Mouse (Mus musculus) stomach, embryonic 14.5 days (tissue): ENCODE measurements around the gene Sspo. TPM values are rescaled to one million over a fixed set of nuclear protein-coding genes. Genes with fewer than 3 reads are reported as not detected.
A peak's percentile ranks its signal among the peaks of the same experiment; 100 is the strongest.

ENCODE experiments used
- ATAC-seq: fragments of 200-750 bp; cut with Nextera tagmentation; 2 replicates; pipeline ENCODE4 v1.8.0; 2017; ENCODE audit warnings: low read depth, moderate TSS enrichment; ENCODE audit not compliant: insufficient number of reproducible peaks, insufficient read depth, low FRiP score
- H3K27ac ChIP-seq: fragments of 300-500 bp; sonication (generic); 2 replicates; pipeline ENCODE4 v1.5.1; 2014; ENCODE audit warnings: mild to moderate bottlenecking, low read length, moderate library complexity, mixed read lengths
- H3K27me3 ChIP-seq: fragments of 300-500 bp; sonication (generic); 2 replicates; pipeline ENCODE4 v1.6.1; 2014; ENCODE audit warnings: low read length, control low read depth, mixed read lengths; ENCODE audit not compliant: control insufficient read depth, insufficient read depth
- H3K36me3 ChIP-seq: fragments of 300-500 bp; sonication (generic); 2 replicates; pipeline ENCODE4 v1.6.1; 2014; ENCODE audit warnings: mild to moderate bottlenecking, control low read depth, low read length, moderate library complexity, mixed read lengths; ENCODE audit not compliant: control insufficient read depth, insufficient read depth
- H3K4me1 ChIP-seq: fragments of 300-500 bp; sonication (generic); 2 replicates; pipeline ENCODE4 v1.6.1; 2014; ENCODE audit warnings: low read length, control low read depth, mixed read lengths; ENCODE audit not compliant: control insufficient read depth, insufficient read depth
- H3K4me2 ChIP-seq: fragments of 300-500 bp; sonication (generic); replicated peaks from 2 replicates; pipeline ENCODE4 v1.6.1; 2014; ENCODE audit warnings: low read depth, low read length, control low read depth
- H3K4me3 ChIP-seq: fragments of 300-500 bp; sonication (generic); 2 replicates; pipeline ENCODE4 v1.5.1; 2014; ENCODE audit warnings: low read depth, low read length, control low read depth
- H3K9ac ChIP-seq: fragments of 300-500 bp; sonication (generic); replicated peaks from 2 replicates; pipeline ENCODE4 v1.6.1; 2014; ENCODE audit warnings: low read depth, mild to moderate bottlenecking, control low read depth, low read length, moderate library complexity, mixed read lengths
- H3K9me3 ChIP-seq: fragments of 300-500 bp; sonication (generic); 2 replicates; pipeline ENCODE4 v1.6.1; 2016; ENCODE audit warnings: low read depth, low read length, control low read depth; ENCODE audit not compliant: control insufficient read depth
- WGBS: fragments of 180-500 bp; shearing (Covaris S2); extraction: QIAGEN DNeasy Blood & Tissue Kit; methylation state at CpG from one replicate; pipeline ENCODE4 v1.1.7; 2014; 5-methylcytosine and 5-hydroxymethylcytosine counted together
- polyA plus RNA-seq: library from polyadenylated mRNA; unstranded; fragments of >200 nt; fragmentation: Nextera tagmentation; extraction: Ambion mirVana; gene quantifications from 2 replicates; pipeline ENCODE4 v1.2.1, GENCODE M21; 2014

The Sspo gene
- polyA plus RNA-seq, 1 experiment from 2014 or later: 0.41 TPM

GRCm38 (mm10) chr6:48487747-48488725 is 40.0 kb downstream of the Sspo start:
- Histone ChIP-seq H3K9me3 (no peaks in the 10 kb centered on the region), H3K36me3 (no peaks in the 10 kb centered on the region), H3K27ac (no peak overlapping the region; the same call in 1 of the 2 replicates), H3K4me1 (0 out of 2 replicates have a peak, but pooled peaks cover 6% of the 10 kb centered on the region), H3K4me2 (peak overlapping the region; percentile 43), H3K4me3 (no peak overlapping the region), H3K9ac (no peak overlapping the region), H3K27me3 (no peaks in the 10 kb centered on the region)
- WGBS: 10% methylated on average over 23 of the region's 25 CpGs
- peak; percentile 69 for ATAC-seq

- H3K9me3 ChIP-seq: no peaks in the 10 kb centered on the region
- no peak overlapping the region for H3K4me3 ChIP-seq
- 92% methylated on average over 3 of the region's 3 CpGs for WGBS
- no peaks in the 10 kb centered on the region for H3K36me3 ChIP-seq
- no peak overlapping the region for H3K27ac ChIP-seq
- ATAC-seq: no peak
- no peaks in the 10 kb centered on the region for H3K27me3 ChIP-seq
- no peak overlapping the region for H3K4me2 ChIP-seq
- no peak overlapping the region for H3K9ac ChIP-seq
- H3K4me1 ChIP-seq: 0 out of 2 replicates have a peak, but pooled peaks cover 6% of the 10 kb centered on the region
Measured at GRCm38 (mm10) chr6:48489741-48490140, 41.7 kb downstream of the Sspo start.

- H3K36me3 ChIP-seq: no peaks in the 10 kb centered on the region
- no peak overlapping the region for H3K4me3 ChIP-seq
- no peak overlapping the region for H3K9ac ChIP-seq
- H3K27me3 ChIP-seq: no peaks in the 10 kb centered on the region
- 66% methylated on average over 9 of the region's 9 CpGs for WGBS
- H3K9me3 ChIP-seq: no peaks in the 10 kb centered on the region
- no peak overlapping the region for H3K27ac ChIP-seq
- H3K4me2 ChIP-seq: no peak overlapping the region
- H3K4me1 ChIP-seq: 0 out of 2 replicates have a peak, but pooled peaks cover 6% of the 10 kb centered on the region
- ATAC-seq: no peak
Measured at GRCm38 (mm10) chr6:48491361-48491760, 43.3 kb downstream of the Sspo start.

GRCm38 (mm10) chr6:48493136-48493730 is 45.2 kb downstream of the Sspo start:
- H3K27me3 ChIP-seq: no peaks in the 10 kb centered on the region
- no peaks in the 10 kb centered on the region for H3K4me1 ChIP-seq
- no peaks in the 10 kb centered on the region for H3K36me3 ChIP-seq
- no peak overlapping the region for H3K9ac ChIP-seq
- 28% methylated on average over 8 of the region's 8 CpGs for WGBS
- no peak overlapping the region for H3K27ac ChIP-seq
- no peak for ATAC-seq
- no peaks in the 10 kb centered on the region for H3K9me3 ChIP-seq
- no peak overlapping the region for H3K4me3 ChIP-seq
- H3K4me2 ChIP-seq: no peak overlapping the region

GRCm38 (mm10) chr6:48497521-48497920 is 49.5 kb downstream of the Sspo start:
- Histone ChIP-seq H3K9ac (no peak overlapping the region), H3K36me3 (no peaks in the 10 kb centered on the region), H3K9me3 (no peaks in the 10 kb centered on the region), H3K4me2 (no peak overlapping the region), H3K4me3 (no peak overlapping the region), H3K27ac (no peak overlapping the region), H3K27me3 (no peaks in the 10 kb centered on the region), H3K4me1 (no peaks in the 10 kb centered on the region)
- ATAC-seq: no peak
- 86% methylated on average over 4 of the region's 4 CpGs for WGBS

GRCm38 (mm10) chr6:48503847-48504240 is 55.8 kb downstream of the Sspo start:
- no peak overlapping the region for H3K4me2 ChIP-seq
- no peak for ATAC-seq
- no peaks in the 10 kb centered on the region; the same call in 1 of the 2 replicates for H3K36me3 ChIP-seq
- no peak overlapping the region for H3K9ac ChIP-seq
- peak overlapping the region; percentile 53 for H3K4me3 ChIP-seq
- 0 out of 2 replicates have a peak, but pooled peaks cover 4% of the 10 kb centered on the region for H3K4me1 ChIP-seq
- 4% methylated on average over 2 of the region's 2 CpGs for WGBS
- H3K9me3 ChIP-seq: no peaks in the 10 kb centered on the region
- no peaks in the 10 kb centered on the region for H3K27me3 ChIP-seq
- H3K27ac ChIP-seq: no peak overlapping the region

- Histone ChIP-seq H3K36me3 (no peaks in the 10 kb centered on the region; the same call in 1 of the 2 replicates), H3K9ac (peak overlapping the region; percentile 34), H3K4me2 (peak overlapping the region; percentile 83), H3K9me3 (no peaks in the 10 kb centered on the region), H3K4me3 (peak overlapping the region; percentile 53), H3K4me1 (0 out of 2 replicates have a peak, but pooled peaks cover 4% of the 10 kb centered on the region), H3K27ac (peak overlapping the region; percentile 1; the same call in 1 of the 2 replicates), H3K27me3 (no peaks in the 10 kb centered on the region)
- WGBS: under 1% methylated on average over 26 of the region's 26 CpGs
- peak; percentile 97 for ATAC-seq
Measured at GRCm38 (mm10) chr6:48504241-48504854, 56.3 kb downstream of the Sspo start.

GRCm38 (mm10) chr6:48508087-48508486 is 60.1 kb downstream of the Sspo start:
- no peak overlapping the region for H3K9ac ChIP-seq
- no peaks in the 10 kb centered on the region for H3K9me3 ChIP-seq
- 73% methylated on average over 4 of the region's 4 CpGs for WGBS
- no peak overlapping the region for H3K4me3 ChIP-seq
- H3K4me2 ChIP-seq: no peak overlapping the region
- no peak overlapping the region for H3K27ac ChIP-seq
- peaks cover 7% of the 10 kb centered on the region; the same call in 1 of the 2 replicates for H3K36me3 ChIP-seq
- no peak for ATAC-seq
- no peaks in the 10 kb centered on the region for H3K27me3 ChIP-seq
- H3K4me1 ChIP-seq: 0 out of 2 replicates have a peak, but pooled peaks cover 4% of the 10 kb centered on the region
